Mouse (Mus musculus): ENCODE data around the gene Spaca4. TPM values are rescaled to one million over a fixed set of nuclear protein-coding genes. Genes with fewer than 3 reads are reported as not detected.

The Spaca4 gene
- polyA plus RNA-seq, 1 experiment from 2014 or later: not detected

Other genes starting within 250 kb of the Spaca4 start
- 0.61 and 1.0 TPM in 2 replicates for gene Tulp2, start 243.9 kb downstream of the Spaca4 start, polyA plus RNA-seq (2015; fragmentation: Nextera tagmentation; extraction: Ambion mirVana)
- gene Gm45808, start 239.0 kb downstream of the Spaca4 start, polyA plus RNA-seq (2015; fragmentation: Nextera tagmentation; extraction: Ambion mirVana): not detected in 2 replicates
- gene Dhdh, start 237.0 kb downstream of the Spaca4 start, polyA plus RNA-seq (2015; fragmentation: Nextera tagmentation; extraction: Ambion mirVana): 3.1 and 3.3 TPM in 2 replicates
- gene Nucb1, start 215.4 kb downstream of the Spaca4 start, polyA plus RNA-seq (2015; fragmentation: Nextera tagmentation; extraction: Ambion mirVana): 279 and 295 TPM in 2 replicates
- gene Ppp1r15a, start 199.5 kb downstream of the Spaca4 start, polyA plus RNA-seq (2015; fragmentation: Nextera tagmentation; extraction: Ambion mirVana): 22.3 and 26.1 TPM in 2 replicates
- 5.7 and 6.8 TPM in 2 replicates for gene Plekha4, start 199.5 kb downstream of the Spaca4 start, polyA plus RNA-seq (2015; fragmentation: Nextera tagmentation; extraction: Ambion mirVana)
- 0.74 and 1.1 TPM in 2 replicates for gene Hsd17b14, start 170.9 kb downstream of the Spaca4 start, polyA plus RNA-seq (2015; fragmentation: Nextera tagmentation; extraction: Ambion mirVana)
- gene Bcat2, start 155.7 kb downstream of the Spaca4 start, polyA plus RNA-seq (2015; fragmentation: Nextera tagmentation; extraction: Ambion mirVana): 63.4 and 64.4 TPM in 2 replicates
- gene Fgf21, start 110.3 kb downstream of the Spaca4 start, polyA plus RNA-seq (2015; fragmentation: Nextera tagmentation; extraction: Ambion mirVana): 0.58 and 0.93 TPM in 2 replicates
- 2.9 and 3.3 TPM in 2 replicates for gene Fut1, start 108.5 kb downstream of the Spaca4 start, polyA plus RNA-seq (2015; fragmentation: Nextera tagmentation; extraction: Ambion mirVana)
- 0.14 and 0.27 TPM in 2 replicates for gene Izumo1, start 104.0 kb downstream of the Spaca4 start, polyA plus RNA-seq (2015; fragmentation: Nextera tagmentation; extraction: Ambion mirVana)
- gene Rasip1, start 98.3 kb downstream of the Spaca4 start, polyA plus RNA-seq (2015; fragmentation: Nextera tagmentation; extraction: Ambion mirVana): 11.4 and 12.0 TPM in 2 replicates
- 21.9 and 36.8 TPM in 2 replicates for gene Mamstr, start 85.8 kb downstream of the Spaca4 start, polyA plus RNA-seq (2015; fragmentation: Nextera tagmentation; extraction: Ambion mirVana)
- gene Fut2, start 59.4 kb downstream of the Spaca4 start, polyA plus RNA-seq (2015; fragmentation: Nextera tagmentation; extraction: Ambion mirVana): 7.7 and 8.0 TPM in 2 replicates
- gene Ntn5, start 41.8 kb downstream of the Spaca4 start, polyA plus RNA-seq (2015; fragmentation: Nextera tagmentation; extraction: Ambion mirVana): 0.50 and 2.6 TPM in 2 replicates
- 0.56 and 0.97 TPM in 2 replicates for gene Sec1, start 31.4 kb downstream of the Spaca4 start, polyA plus RNA-seq (2015; fragmentation: Nextera tagmentation; extraction: Ambion mirVana)
- gene Car11, start 26.0 kb downstream of the Spaca4 start, polyA plus RNA-seq (2015; fragmentation: Nextera tagmentation; extraction: Ambion mirVana): 13.3 and 13.7 TPM in 2 replicates
- 4.3 and 4.7 TPM in 2 replicates for gene Dbp, start 20.7 kb downstream of the Spaca4 start, polyA plus RNA-seq (2015; fragmentation: Nextera tagmentation; extraction: Ambion mirVana)
- 942 and 1,034 TPM in 2 replicates for gene Rpl18, start 10.4 kb downstream of the Spaca4 start, polyA plus RNA-seq (2015; fragmentation: Nextera tagmentation; extraction: Ambion mirVana)
- 38.5 and 39.7 TPM in 2 replicates for gene Sphk2, start 7.8 kb downstream of the Spaca4 start, polyA plus RNA-seq (2015; fragmentation: Nextera tagmentation; extraction: Ambion mirVana)
- gene Fam83e, start 4.6 kb downstream of the Spaca4 start, polyA plus RNA-seq (2015; fragmentation: Nextera tagmentation; extraction: Ambion mirVana): 0.76 and 0.78 TPM in 2 replicates
- 1.6 and 2.0 TPM in 2 replicates for gene Lmtk3, start 57.9 kb upstream of the Spaca4 start, polyA plus RNA-seq (2015; fragmentation: Nextera tagmentation; extraction: Ambion mirVana)
- 82.1 and 91.0 TPM in 2 replicates for gene Sult2b1, start 58.9 kb upstream of the Spaca4 start, polyA plus RNA-seq (2015; fragmentation: Nextera tagmentation; extraction: Ambion mirVana)
- 87.9 and 98.8 TPM in 2 replicates for gene Cyth2, start 88.8 kb upstream of the Spaca4 start, polyA plus RNA-seq (2015; fragmentation: Nextera tagmentation; extraction: Ambion mirVana)
- 1.4 and 1.5 TPM in 2 replicates for gene Kcnj14, start 99.0 kb upstream of the Spaca4 start, polyA plus RNA-seq (2015; fragmentation: Nextera tagmentation; extraction: Ambion mirVana)
- gene Grwd1, start 105.1 kb upstream of the Spaca4 start, polyA plus RNA-seq (2015; fragmentation: Nextera tagmentation; extraction: Ambion mirVana): 56.3 and 59.3 TPM in 2 replicates
- gene Kdelr1, start 147.0 kb upstream of the Spaca4 start, polyA plus RNA-seq (2015; fragmentation: Nextera tagmentation; extraction: Ambion mirVana): 79.4 and 97.8 TPM in 2 replicates
- gene Grin2d, start 152.6 kb upstream of the Spaca4 start, polyA plus RNA-seq (2015; fragmentation: Nextera tagmentation; extraction: Ambion mirVana): 0.48 and 0.68 TPM in 2 replicates
- gene Syngr4, start 170.9 kb upstream of the Spaca4 start, polyA plus RNA-seq (2015; fragmentation: Nextera tagmentation; extraction: Ambion mirVana): 0.49 and 0.86 TPM in 2 replicates
- 4.4 and 5.5 TPM in 2 replicates for gene Tmem143, start 171.1 kb upstream of the Spaca4 start, polyA plus RNA-seq (2015; fragmentation: Nextera tagmentation; extraction: Ambion mirVana)
- 328 and 364 TPM in 2 replicates for gene Emp3, start 195.6 kb upstream of the Spaca4 start, polyA plus RNA-seq (2015; fragmentation: Nextera tagmentation; extraction: Ambion mirVana)
- gene Ccdc114, start 198.3 kb upstream of the Spaca4 start, polyA plus RNA-seq (2015; fragmentation: Nextera tagmentation; extraction: Ambion mirVana): 3.5 and 3.6 TPM in 2 replicates